Mouse (Mus musculus): ENCODE measurements at regions not wholly inside any gene's neighbourhood (a gene's known extent, or its start where the extent isn't known, plus 50 kb on each side); places are given as distances from the start of the nearest gene placed in this dataset.

GRCm38 (mm10) chr11:22644010-22644625 is 132.2 kb downstream of the Tmem17 start:
- DNase-seq (ENCODE audit: low spot score in 2 of 2) = no peak

DNA sequence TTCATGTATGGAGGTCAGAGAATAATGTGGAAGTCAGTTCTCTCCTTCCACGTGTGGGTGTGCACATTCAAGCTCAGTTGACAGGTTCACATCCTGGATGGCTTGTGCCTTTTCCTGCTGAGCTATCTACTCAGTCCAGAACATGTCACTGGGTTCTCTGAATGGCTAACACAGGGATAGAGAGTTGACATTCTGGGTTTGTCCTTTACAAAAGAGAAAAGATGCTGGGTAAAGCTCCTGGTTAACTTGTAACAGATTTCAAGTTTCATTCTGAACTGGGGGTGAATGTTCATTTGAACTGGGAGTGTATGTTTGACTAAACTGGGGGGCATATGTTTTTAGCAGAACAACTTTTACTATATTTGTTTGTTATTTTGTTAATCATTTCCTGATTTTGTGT is 133.0 kb downstream of the Tmem17 start:
- no peak for DNase-seq (ENCODE audit: low spot score in 2 of 2)

- DNase-seq (ENCODE audit: low spot score in 2 of 2) = no peak
Observed at GRCm38 (mm10) chr11:22646192-22646936, 134.5 kb downstream of the Tmem17 start.

DNA sequence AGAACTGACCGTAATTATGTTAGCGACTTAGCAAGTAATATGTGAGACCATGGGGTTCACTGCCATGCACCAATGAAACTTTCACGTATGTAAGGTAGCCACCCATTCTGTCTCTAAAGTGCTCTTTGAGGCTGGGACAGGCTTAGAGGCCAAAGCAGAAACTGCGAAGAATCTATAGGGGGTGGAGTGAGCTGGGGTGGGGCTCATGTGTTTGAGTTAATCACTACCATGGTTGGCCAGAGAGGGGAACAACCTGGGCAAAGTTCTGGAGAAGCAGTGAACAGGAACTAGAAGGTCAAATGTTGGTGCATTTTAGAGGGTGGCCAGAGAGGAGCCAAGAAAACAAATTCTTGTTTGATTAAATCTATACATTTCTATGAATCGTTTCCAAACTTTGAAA is 136.4 kb downstream of the Tmem17 start:
- no peak for DNase-seq (ENCODE audit: low spot score in 2 of 2)

- no peak for DNase-seq (ENCODE audit: low spot score in 2 of 2)
Observed at GRCm38 (mm10) chr11:22650771-22651170, 138.9 kb downstream of the Tmem17 start.

GRCm38 (mm10) chr11:22651313-22651712 is 139.4 kb downstream of the Tmem17 start:
- no peak for DNase-seq (ENCODE audit: low spot score in 2 of 2)

DNA sequence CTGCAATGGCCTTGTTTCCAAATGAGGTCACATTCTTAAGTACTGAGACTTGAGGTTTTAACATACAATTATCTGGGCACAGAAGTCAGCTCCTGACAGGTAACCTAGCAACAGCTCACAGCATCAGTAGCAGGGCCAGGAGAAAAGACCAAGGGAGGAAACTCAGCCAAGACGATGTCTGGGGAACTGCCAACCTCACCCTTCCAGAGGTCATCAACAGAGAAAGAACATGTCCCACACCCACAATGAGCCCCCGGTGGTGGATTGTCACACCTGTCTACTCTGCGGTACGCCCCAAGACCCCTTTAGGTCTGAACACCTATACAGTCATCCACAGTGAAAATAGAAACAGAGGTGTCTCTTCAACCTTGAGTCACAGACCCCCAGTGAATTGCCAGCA is 140.0 kb downstream of the Tmem17 start:
- no peak for DNase-seq (ENCODE audit: low spot score in 2 of 2)

DNA sequence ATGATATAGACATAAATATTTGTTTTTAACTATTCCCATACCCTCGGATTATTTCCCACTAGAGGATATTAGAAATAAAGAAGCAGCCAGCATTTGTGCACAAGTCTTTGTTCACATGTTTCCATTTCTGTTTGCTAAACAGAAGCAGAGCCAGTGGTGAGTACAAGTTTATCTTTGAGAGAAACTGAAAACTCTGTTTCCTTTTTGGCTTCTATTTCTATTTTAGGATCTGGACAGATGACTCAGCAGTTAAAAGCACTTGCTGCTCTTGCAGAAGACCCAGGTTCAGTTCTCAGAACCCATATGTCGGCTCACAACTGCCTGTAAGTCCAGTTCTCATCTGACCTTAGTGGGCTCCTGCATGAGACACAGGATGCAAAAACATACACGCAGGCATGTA is 141.0 kb downstream of the Tmem17 start:
- DNase-seq (ENCODE audit: low spot score in 2 of 2) = no peak

DNA sequence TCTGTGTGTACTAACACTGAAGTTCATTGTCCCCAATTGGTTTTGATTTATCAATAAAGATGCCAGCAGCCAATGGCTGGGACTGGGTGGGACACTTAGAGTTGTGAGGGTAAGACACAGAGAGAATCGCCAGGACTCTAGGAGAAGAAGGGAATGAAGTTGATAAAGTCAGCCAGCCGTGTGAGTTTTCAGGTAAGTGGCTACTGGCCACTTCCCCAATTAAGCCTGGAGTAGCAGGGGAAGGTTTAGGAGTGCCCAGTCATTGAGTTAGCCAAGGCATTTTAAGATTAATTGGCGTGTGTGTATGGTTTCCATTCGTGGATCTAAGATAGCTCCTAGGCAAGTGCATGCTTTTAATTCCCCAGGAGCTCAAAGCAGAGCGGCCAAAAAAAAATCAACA is 141.5 kb downstream of the Tmem17 start:
- DNase-seq (ENCODE audit: low spot score in 2 of 2) = no peak

DNA sequence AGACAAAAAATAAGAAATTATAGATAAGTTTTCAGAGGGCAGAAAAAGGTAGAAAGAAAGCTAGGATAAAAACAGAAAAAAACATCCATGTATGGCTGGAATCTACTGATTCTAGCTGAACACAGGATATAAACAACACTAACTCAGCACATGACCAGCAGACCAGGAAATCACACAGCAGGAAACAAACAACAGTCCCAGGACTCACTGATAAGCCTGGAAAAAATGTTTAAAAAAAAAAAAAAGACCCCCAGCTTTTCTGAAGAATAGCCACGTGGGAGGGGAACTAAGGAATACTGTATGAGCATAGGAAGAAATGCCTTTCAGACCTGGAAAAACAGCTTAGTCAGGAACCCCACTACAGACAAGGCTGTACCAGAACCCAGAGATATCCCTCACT is 145.7 kb downstream of the Tmem17 start:
- DNase-seq (ENCODE audit: low spot score in 2 of 2) = no peak

DNA sequence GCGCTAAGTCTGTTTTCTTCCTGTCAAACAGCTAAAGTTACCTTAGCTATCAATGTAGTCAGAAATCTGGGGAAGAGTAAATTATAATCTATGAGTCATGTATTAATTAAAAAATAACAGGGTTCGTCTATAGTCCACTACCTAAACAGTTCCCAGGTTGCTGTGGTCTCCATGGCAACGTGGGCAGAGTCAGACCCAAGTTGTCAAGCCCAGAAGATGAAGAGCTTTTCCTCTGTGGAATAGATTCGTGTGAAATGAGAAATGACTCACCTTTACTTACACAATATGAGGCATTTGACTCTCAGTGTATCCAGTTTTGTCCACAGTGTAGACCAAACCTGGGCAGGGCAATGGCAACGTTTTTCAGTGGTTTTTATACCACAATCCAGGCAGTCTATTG is 149.2 kb downstream of the Tmem17 start:
- DNase-seq (ENCODE audit: low spot score in 2 of 2) = no peak

DNA sequence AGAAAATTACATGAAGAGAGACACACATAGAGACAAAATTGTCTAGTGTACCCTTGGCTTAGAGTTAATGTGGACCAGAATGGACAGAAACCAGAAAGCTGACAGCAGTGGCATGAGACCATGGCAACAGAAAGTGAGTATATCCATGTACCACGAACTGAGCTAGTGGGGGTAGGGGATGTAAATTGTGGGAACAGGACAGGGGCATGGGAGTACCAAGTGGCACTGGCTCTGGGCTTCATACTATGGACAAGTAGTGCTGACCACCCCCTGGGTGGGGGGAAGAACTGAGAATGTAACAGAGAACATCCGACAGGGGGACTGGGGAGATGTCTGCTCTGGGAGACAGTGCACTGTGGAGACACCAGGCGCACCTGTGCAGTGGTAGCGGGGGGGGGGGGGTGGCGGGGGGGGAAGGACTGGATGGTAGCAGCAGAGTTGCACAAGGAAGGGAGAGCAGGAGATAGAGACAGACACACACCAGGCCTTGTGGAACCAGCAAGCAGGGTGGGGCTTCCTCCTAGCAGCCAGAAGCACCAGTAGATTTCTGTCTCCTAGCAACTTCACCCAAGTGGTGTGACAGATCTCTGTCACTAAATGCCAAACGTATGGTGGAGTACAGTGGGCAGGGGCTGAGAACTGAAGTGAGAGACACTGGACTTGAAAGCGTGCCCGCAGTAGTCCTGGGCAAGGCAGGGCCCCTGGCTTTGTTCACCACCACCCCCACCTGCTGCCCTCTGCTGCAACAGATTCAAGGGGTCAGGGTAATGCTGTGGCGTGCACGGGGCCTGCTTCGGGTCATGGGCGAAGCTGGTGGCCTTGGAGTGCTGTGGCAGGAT is 150.0 kb downstream of the Tmem17 start:
- no peak for DNase-seq (ENCODE audit: low spot score in 2 of 2)

DNA sequence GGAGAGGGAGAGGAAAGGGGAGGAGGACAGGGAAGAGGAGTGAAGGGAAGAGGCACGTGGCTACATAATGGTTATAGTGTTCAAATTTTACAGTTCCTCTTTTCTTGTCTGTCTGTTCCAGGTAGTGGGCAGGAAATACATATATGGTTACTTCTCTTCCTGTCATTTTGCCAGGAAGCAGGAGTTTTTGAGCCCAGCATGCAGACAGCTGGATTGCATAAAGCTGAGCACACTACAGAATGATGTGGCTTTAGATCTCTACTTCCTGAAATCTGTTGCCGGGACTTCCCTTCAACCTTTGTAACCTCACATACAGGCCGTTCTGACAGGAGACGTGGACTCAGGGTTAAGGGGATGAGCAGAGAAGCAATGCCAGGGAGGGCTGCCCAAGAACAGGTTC is 154.1 kb downstream of the Tmem17 start:
- DNase-seq (ENCODE audit: low spot score in 2 of 2) = no peak

DNA sequence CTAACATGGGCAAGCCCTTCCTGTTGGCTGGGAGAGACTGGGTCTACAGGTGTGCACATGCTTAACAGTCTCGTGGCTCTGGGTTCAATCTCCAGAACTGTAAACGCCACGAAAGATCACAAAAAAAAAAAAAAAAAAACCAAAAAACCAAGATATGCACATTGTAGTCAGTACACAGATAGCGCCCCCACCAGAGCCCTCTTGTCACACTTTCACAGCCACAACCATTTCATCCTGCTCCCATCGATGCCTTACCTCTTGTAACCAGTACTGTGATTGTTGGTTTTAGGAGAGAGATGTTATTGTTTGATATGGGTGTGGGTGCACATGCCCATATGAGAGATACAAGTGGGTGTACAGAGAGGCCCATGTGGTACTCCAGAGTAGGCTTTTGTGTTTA is 154.5 kb downstream of the Tmem17 start:
- no peak for DNase-seq (ENCODE audit: low spot score in 2 of 2)

DNA sequence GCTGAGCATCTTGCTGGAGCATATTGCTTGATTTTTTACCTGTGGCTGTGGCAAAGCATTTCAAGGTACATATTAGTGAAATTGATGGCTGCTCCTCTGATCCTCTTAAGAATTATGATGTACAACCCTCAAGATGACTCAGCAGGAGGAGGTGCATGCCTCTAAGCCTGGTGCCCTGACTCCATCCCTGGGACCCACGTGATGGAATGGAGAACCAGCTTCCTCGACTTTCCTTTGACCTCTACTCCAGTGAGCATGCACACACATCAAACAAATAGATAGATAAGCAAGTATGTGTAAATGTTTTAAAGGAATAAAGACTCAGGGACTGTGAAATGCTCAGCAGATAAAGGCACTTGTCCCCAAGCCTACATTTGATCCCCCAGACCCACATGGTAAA is 156.3 kb downstream of the Tmem17 start:
- no peak for DNase-seq (ENCODE audit: low spot score in 2 of 2)

GRCm38 (mm10) chr11:22669267-22669666 is 157.4 kb downstream of the Tmem17 start:
- no peak for DNase-seq (ENCODE audit: low spot score in 2 of 2)

GRCm38 (mm10) chr11:22671791-22672490 is 160.1 kb downstream of the Tmem17 start:
- no peak for DNase-seq (ENCODE audit: low spot score in 2 of 2)

DNA sequence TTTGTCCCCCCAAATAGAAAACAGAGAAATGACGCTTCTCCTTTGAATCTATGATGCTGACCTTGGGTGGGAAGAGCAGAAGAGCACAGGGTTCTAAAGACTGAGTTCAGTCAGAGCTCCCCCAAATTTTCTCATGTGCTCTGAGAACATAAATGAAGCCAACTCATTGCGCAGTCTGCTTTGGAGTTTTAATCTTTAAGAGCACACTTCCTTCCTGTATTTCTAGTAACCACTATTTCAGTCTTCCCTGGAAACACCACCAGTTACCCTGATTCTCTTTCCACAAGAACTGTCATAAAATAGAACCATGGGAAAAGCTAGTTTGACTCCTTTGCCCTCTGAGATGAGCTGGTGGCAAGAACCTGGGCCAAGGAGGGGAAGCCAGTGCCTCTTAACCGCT is 163.2 kb downstream of the Tmem17 start:
- DNase-seq (ENCODE audit: low spot score in 2 of 2) = no peak

DNA sequence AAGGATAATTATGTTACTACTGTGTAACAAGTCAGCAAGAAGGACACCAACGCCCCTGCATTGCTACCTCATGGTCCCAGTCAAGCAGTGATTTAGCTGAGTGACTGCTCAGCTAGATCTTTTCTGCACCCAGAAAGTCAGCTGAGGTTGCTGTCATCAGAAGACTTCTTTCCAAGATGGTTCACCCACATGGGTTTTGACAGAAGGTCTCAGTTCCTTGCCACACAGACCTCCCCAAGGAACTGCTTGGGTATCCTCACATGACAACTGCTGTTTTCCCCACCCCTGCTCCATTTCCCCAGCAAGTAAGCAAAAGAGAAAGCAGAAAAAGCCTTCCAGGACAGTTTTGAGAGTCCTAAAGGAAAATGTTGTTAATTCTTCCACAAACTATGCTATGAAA is 163.9 kb downstream of the Tmem17 start:
- DNase-seq (ENCODE audit: low spot score in 2 of 2) = no peak

- no peak for DNase-seq (ENCODE audit: low spot score in 2 of 2)
Observed at GRCm38 (mm10) chr11:22677337-22677736, 165.4 kb downstream of the Tmem17 start.

DNA sequence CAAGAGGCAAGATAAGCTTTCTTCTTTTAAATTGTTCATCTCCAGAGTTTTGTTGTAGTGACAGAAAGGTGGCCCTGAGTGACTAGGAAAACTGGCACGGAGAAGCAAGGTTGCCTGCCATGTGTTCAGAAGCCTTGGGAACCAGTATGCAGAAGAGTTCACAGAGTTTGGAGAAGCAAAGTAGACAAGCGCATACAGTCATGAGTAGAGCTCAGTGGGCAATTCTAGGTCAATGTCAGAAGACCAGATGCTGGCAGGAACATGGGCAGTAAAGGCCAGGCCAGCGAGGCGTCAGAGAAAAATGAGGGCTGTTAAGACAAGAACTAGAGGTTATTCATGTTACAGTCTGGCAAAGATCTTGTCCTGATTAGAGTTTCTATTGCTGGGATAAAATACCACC is 172.7 kb downstream of the Tmem17 start:
- no peak for DNase-seq (ENCODE audit: low spot score in 2 of 2)

- no peak for DNase-seq (ENCODE audit: low spot score in 2 of 2)
Observed at GRCm38 (mm10) chr11:22690829-22691228, 169.9 kb downstream of the B3gnt2 start.
